Mouse (Mus musculus): ENCODE results near the gene Rab3d.
"Not testable (repeated sequence)": the region's sequence is repeated elsewhere in the genome, so short reads cannot be mapped to it uniquely, and the experiment has no call there.

Rab3d gene

DNA sequence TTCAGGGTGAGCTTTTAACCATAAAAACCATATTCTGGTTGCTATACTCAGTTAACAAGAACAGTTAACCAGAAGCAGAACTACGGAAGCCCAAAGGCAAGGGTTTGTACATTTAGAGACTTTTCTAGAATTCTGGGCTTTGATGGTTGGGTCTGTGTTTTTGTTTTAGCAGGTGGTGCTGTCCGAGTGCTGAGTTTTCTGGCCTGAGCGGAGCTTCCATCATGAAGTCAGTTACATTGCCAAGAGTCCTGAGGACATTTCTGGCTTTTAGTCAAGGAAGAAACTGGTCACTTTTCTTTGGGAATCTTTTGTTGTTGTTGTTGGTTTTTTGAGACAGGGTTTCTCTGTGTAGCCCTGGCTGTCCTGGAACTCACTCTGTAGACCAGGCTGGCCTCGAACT is 14.0 kb downstream of the Rab3d start:
- no peak for DNase-seq

DNA sequence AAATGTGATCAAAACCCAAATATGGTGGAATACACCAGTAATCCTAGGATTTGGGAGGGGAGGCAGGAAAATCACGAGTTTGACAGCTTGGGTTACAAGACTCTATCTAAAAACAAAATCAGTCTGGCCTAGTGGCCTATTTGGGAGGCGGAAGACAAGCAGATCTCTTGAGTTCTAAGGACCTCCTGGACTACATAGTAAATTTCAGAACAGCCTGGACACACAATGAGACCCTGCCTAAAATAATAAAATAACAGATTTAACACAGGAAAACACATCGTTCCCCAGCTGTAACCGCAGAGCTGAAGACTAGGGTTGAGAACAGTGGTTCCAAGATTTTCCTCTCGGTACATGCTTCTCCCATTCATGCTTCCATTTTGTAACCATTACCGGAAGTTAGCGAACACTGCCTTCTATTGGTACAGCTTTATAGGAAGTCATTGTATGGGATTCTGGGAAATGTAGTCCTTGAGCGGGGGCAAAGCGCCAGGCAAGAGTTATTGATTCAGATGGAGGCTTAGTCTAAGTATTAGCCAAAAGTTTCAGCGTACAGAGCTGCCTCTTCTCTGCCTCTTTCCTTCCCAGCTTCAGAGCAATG is 16.7 kb downstream of the Rab3d start:
- peak; percentile 77 for DNase-seq

DNA sequence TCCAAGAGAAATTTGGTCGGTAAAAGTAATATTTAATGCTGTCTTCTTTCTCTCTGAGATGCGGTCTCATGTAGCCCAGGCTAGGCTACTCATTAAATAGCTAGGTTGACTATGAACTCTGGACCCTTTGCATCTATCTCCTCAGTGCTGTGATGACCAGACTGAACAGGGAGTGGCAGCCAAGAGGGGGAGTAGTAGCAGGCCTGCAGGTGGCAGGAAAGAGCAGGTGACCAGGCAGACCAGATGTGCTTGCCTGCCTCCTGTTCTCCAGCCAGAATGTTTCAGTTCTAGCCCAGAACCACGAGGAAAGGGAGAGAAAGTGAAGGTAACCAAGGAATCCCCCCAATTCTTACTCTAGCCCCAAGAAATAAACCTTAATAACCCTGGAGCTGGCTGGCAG is 28.8 kb downstream of the Rab3d start:
- DNase-seq, result no peak

DNA sequence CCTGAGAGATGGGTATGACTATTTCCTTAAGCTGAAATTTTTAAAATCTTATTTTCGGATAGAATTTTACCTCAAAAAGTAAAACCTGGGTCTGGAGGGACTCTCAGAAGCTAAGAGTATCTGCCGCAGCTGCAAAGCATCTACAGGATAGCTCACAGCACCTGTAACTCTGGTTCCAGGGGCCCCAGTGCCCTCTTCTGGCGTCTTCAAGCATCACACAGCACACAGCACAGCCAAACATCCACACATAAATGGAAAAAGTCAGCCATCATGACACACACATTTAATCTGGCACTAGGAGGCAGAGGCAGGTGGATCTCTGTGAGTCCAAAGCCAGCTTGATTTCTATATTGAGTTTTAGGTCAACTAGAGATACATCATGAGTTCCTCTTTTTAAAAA is 41.4 kb downstream of the Rab3d start:
- DNase-seq, result no peak

DNA sequence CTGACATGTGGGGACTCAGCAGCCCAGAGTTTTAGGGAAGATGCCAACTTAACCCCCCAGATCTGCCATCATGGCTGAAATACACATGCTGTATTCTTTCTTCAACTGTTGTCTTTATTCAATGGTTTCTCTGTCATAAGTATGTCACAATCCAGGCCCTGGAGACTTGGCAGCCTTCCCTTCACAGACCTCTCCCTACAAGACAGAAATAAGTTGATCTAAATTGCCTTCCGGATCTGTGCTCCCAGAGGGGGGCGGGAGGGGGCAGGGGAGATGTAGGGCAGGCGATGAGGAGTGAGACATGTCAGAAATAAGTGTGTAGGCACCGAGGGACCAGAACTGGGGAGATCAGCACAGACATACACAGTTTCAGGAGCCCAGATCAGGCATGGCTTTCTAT is 45.8 kb downstream of the Rab3d start:
- DNase-seq, result no peak

- peak; percentile 53 for DNase-seq
Observed at GRCm38 (mm10) chr9:21870879-21871524, 47.0 kb downstream of the Rab3d start.

DNA sequence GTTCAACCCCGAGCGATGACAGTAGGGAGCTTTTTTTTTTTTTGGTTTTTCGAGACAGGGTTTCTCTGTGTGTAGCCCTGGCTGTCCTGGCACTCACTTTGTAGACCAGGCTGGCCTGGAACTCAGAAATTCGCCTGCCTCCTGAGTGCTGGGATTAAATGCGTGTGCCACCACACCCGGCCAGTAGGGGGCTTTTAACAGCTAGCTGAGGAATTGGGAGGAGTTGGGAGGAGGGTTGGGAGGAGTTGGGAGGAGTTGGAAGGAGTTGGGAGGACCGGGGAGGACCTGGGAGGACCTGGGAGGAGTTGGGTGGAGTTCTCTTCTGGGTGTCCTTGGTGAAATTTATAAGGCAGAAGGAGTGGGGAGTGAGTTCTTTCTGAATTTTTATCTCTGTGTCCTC is 48.7 kb downstream of the Rab3d start:
- peak; percentile 43 for DNase-seq

DNA sequence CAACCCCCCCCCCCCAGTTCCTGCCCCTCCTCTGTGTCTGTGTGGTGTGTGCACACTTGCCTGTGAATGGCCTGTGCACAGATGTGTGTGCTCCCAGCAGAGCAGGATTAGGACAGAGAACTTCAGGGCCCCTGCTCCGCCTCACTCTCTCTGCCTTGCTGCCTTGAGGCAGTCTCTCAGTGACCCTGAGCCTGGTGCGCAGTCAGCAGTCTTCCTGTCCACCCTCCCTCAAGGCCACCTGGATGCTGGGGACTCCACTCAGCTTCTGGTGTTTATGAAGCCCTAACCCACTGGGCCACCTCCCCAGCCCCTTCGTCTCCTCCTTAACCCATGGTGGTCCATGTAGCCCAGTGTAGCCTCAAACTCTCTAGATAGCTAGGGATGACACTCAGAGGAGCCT is 50.3 kb downstream of the Rab3d start:
- no peak for DNase-seq

- DNase-seq, result no peak
Observed at GRCm38 (mm10) chr9:21866641-21867040, 51.4 kb downstream of the Rab3d start.

- DNase-seq, result no peak
Observed at GRCm38 (mm10) chr9:21865673-21866398, 52.2 kb downstream of the Rab3d start.

- DNase-seq, result no peak
Observed at GRCm38 (mm10) chr9:21862181-21862580, 55.8 kb downstream of the Rab3d start.

DNA sequence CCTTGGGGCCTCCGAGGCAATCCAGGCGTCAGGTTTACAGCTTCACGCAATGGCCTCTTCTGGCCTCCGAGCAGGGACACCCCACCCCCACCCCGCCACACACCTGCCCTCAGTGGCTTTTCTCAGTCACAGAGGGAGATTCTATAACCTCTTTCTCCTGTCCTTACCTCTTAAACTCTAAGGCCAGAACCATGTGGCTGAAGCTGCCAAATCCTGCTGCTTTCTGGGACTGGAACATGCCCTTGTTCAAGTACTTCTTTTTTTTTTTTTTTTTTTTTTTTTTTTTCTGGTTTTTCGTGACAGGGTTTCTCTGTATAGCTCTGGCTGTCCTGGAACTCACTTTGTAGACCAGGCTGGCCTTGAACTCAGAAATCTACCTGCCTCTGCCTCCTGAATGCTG is 57.6 kb downstream of the Rab3d start:
- DNase-seq, result not testable (repeated sequence)

- DNase-seq, result no peak
Observed at GRCm38 (mm10) chr9:21859606-21860005, 58.4 kb downstream of the Rab3d start.

GRCm38 (mm10) chr9:21858084-21858483 is 59.9 kb downstream of the Rab3d start:
- no peak for DNase-seq

DNA sequence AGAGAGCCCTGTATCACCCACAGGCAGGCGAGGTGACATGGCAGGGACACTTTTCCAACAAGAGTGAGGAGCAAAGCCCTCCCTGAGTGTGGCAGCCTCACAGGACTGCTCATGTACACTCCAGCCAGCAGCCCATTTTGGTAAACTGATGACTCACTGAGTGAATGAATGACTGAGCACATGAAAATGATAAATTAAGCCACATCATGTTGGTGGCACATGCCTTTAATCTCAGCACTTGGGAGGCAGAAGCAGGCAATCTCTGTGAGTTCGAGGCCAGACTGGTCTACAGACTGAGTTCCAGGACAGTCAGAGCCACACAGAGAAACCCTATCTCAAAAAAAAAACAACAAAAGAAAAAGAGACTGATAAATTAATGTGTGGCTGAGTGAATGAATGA is 60.5 kb downstream of the Rab3d start:
- no peak for DNase-seq

Measured in cerebellum, adult 9-11 months (tissue).